Mouse (Mus musculus) G1E-ER4 (cell line): Measurements from ENCODE around the gene Relch. TPM values are rescaled to one million over a fixed set of nuclear protein-coding genes. Genes with fewer than 3 reads are reported as not detected.

ENCODE experiments used
- GATA1 ChIP-seq: IDR thresholded peaks from one replicate; pipeline ENCODE4 v1.8.0; 2012; ENCODE audit warnings: low read length, inconsistent platforms
- polyA plus RNA-seq: library from polyadenylated mRNA; stranded (reverse); fragments of >175 nt; gene quantifications from 2 replicates; pipeline ENCODE4 v1.2.3, GENCODE M21; 2012

The Relch gene
- polyA plus RNA-seq, 1 experiment, result 46.4 TPM

DNA sequence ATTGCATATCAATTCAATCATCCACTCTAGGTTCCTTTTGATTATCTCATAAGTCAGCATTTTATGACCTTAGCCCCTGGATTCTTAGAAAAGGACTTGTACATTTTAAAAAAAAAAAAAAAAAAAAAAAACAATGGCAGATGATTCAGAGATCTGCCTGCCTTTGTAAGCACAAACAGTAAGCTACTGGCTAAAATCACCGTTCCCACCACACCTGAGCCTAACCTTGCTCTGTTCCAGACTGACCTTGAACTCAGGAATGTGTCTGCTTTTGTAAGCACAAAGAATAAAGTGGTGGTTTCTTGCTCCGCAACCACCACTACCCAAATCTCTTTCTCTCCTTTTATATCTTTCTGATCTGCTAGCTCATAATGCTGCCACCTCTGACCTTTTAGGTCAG, 49.2 kb downstream of the Relch start:
- TF ChIP-seq GATA1, result no peak

- no peak for TF ChIP-seq GATA1
Observed at GRCm38 (mm10) chr1:105718358-105718757, 54.7 kb downstream of the Relch start.

- TF ChIP-seq GATA1, result no peak
Observed at GRCm38 (mm10) chr1:105735318-105735717, 71.7 kb downstream of the Relch start.

DNA sequence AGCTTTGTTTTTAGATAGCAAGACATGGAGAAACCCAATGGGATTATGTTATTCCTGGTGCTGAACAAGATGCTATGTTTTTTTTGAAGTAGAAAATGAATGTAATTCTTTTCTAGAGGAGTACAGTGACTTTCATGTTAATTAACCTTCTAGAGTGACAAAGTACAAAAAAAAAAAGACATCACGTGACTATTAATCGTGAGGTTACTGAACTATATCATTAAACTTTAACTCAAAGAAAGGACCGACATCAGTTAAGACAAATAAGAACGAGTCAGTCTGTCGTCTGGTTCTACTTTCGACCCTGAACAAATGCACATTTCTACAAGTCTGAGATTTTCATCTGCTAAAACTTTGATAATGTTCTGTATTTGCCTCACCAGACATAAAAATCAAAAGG, 74.7 kb downstream of the Relch start:
- no peak for TF ChIP-seq GATA1

- TF ChIP-seq GATA1, result no peak
Observed at GRCm38 (mm10) chr1:105739493-105739892, 75.8 kb downstream of the Relch start.

DNA sequence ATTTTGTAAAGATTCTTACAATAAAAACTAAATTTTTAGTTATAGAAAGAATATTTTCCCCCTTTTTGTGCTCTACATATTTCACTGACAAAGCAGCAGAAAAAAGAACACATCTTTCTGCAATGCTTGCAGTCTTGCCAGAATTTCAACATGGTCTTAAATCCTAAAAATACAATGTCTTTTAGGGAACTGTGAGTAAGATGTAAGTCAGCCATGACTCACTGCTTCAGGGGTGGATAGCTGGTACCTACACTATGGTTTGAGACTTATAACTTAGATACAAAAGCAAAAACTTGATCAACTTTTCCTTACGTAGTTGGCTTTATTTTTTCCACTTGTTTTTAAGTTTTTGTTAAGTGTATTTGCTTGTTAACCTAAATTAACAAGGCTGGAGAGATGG, 78.8 kb downstream of the Relch start:
- TF ChIP-seq GATA1, result no peak

GRCm38 (mm10) chr1:105746444-105746843, 82.8 kb downstream of the Relch start:
- no peak for TF ChIP-seq GATA1

- no peak for TF ChIP-seq GATA1
Observed at GRCm38 (mm10) chr1:105746858-105747596, 83.4 kb downstream of the Relch start.

GRCm38 (mm10) chr1:105748091-105748799, 84.6 kb downstream of the Relch start:
- no peak for TF ChIP-seq GATA1

DNA sequence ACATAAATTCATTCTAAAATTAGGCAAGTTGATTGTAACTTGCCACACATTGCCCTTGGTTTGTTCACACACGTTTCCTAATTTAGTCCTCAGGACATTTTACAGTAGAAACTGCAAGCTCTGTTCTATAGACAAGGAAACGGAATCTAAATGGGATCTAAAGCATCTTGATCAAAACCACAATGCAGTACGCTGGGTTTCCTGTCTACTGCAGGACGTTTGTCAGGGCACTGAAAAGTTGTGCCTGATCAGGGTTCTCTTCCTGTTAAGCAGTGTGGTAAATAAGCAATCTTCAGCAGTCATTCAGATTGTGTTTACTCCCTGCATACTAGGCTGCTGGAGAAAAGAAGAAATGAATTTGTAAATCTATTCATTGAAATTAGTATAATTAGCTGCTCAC, 88.5 kb downstream of the Relch start:
- TF ChIP-seq GATA1, result no peak

- TF ChIP-seq GATA1, result no peak
Observed at GRCm38 (mm10) chr1:105752944-105753343, 89.3 kb downstream of the Relch start.

DNA sequence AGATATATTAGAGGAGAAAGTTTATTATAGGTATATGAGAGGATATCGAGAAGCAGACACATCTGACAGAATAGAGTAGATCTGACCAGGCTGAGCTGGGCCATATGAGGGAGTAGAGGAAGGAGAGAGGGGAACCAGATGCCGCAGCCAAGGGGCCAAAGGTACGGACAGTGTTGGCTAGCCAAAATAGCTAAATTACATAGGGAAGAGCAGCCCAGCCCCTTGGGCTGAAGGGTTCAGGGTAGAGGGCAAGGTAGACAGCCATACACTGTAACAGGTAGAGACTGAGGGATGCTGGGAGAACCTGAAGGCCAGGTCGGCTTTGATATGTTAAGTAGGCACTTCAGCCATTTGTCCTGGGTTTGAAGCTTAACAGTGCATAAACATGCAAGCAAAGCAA, 95.1 kb downstream of the Relch start:
- TF ChIP-seq GATA1, result no peak

DNA sequence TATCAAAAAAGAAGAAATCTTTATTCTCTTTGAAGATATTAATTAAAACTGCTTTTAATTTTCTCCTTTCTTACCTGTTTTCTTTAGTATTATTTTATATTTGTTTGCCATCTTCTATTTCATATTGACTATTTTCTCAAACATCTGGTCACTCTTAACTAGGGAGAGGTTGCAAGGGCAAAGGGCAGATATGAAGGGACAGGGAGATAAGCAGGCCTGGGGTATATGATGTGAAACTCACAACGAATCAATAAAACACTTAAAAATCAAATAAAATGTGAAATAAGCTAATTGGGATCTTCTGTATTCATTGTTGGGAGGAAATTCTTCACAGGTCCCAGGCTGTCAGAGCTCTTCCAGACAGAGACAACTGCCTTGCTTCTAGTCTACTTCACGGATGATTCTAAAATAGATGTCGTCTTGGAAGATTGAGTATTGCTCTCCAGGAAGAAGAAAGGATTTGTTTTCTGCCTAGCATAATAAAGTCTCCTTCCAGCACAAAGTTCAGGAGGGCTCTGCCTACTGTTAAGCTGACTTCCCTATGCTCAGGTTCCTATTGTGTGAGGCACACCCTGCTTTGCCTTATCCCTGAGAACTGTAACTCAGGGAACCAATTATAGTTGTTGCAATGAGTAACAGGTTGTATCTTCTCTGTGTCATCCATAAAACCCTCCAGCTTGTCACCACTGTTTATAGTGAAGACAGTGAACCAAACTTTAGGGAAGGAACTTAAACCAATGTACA, 95.9 kb downstream of the Relch start:
- TF ChIP-seq GATA1, result no peak

DNA sequence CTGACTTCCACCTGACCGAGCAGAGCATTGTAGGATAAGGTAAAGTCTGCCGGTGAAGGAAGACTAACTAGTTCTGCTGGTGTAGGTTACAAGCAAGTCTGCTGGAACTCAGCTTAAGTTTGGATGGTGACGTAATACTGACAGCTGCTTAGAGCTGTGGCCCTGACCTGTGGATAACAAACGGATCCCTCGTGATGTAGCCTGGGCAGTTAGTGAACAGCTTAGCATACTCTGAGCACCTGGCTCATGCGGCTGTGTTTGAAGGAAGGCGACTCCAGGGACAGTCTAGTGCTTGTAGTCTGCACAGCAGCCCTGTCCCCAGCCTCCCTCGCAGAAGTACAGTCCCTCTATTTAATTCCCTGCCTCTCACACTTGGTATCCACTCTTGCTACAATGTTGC, 101.9 kb downstream of the Relch start:
- no peak for TF ChIP-seq GATA1

GRCm38 (mm10) chr1:105768397-105768796, 104.7 kb downstream of the Relch start:
- TF ChIP-seq GATA1, result no peak

- no peak for TF ChIP-seq GATA1
Observed at GRCm38 (mm10) chr1:105770685-105771084, 107.0 kb downstream of the Relch start.

- TF ChIP-seq GATA1, result no peak
Observed at GRCm38 (mm10) chr1:105776426-105776825, 112.8 kb downstream of the Relch start.

DNA sequence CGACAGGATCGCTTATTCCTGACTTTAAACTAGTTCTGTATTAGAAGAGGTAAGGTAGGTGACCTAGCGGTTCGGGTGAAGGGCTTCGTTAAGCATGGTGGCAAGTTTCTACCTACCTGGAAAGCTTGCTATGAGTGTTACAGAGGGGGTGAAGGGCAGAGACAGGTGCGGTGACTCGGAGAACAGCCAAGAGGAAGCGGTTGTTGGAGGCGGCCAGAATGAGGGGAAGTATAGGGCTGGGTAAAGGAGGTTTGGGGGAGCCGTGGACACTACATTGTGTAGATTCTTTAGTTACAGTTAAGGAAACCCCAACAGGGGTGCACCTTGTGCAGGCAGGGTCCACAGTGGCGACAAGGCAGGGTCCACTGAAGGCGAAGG, 116.4 kb downstream of the Relch start:
- TF ChIP-seq GATA1, result no peak
